In genomic region chr16:43698735-43699649, GRCm38 (mm10) we compare ENCODE assay signal across 11 mouse cellular contexts. TPM values are rescaled to one million over a fixed set of nuclear protein-coding genes. Genes with fewer than 3 reads are reported as not detected.
DNase-seq lines count a peak whose midpoint lies in the region; ATAC-seq lines count a peak whose summit lies in the region.
"Had no signal": no experiment of that assay in that cellular context is flagged by ENCODE, and none has a peak within 500 bp of the region (broad histone marks: within the 10 kb centered on the region; RNA-seq: fewer than 3 reads in every experiment).

No protein-coding gene starts in this region.

- DNase-seq in CD4-positive helper T cell, adult 2 months (ENCODE audit: low read depth, low spot score): peak; percentile 92
- peak; percentile 77 for DNase-seq in MEL-GATA-1-ER (ENCODE audit: extremely low read depth, low read depth)
- peak; percentile 34 for DNase-seq in spleen, adult 12 weeks (ENCODE audit: low spot score)
- DNase-seq in cerebellum, postnatal 25 days: no peak

- H3K36me3 ChIP-seq in liver, embryonic 12.5 days: no peaks in the 10 kb centered on the region
- H3K36me3 ChIP-seq in forebrain, embryonic 13.5 days (ENCODE audit: poor library complexity, severe bottlenecking): no peaks in the 10 kb centered on the region
- no peaks in the 10 kb centered on the region for H3K36me3 ChIP-seq in neural tube, embryonic 15.5 days
- no peaks in the 10 kb centered on the region for H3K36me3 ChIP-seq in kidney, embryonic 14.5 days (ENCODE audit: control insufficient read depth, insufficient read depth, low read length)

- H3K27me3 ChIP-seq in liver, embryonic 12.5 days (replicated peaks): no peaks in the 10 kb centered on the region
- H3K27me3 ChIP-seq in forebrain, embryonic 13.5 days: no peaks in the 10 kb centered on the region
- no peaks in the 10 kb centered on the region for H3K27me3 ChIP-seq in neural tube, embryonic 15.5 days (replicated peaks)
- no peaks in the 10 kb centered on the region for H3K27me3 ChIP-seq in kidney, embryonic 14.5 days (ENCODE audit: control insufficient read depth, insufficient read depth, low read length)

- no peak overlapping the region for H3K27ac ChIP-seq in liver, embryonic 12.5 days
- no peak overlapping the region for H3K27ac ChIP-seq in forebrain, embryonic 13.5 days
- H3K27ac ChIP-seq in neural tube, embryonic 15.5 days (replicated peaks): no peak overlapping the region
- H3K27ac ChIP-seq in kidney, embryonic 14.5 days (ENCODE audit: low read depth, low read length): no peak overlapping the region
- H3K27ac ChIP-seq: layer of hippocampus, adult 2 months had no signal

- H3K9ac ChIP-seq in liver, embryonic 12.5 days: no peak overlapping the region
- H3K9ac ChIP-seq in forebrain, embryonic 13.5 days: no peak overlapping the region
- H3K9ac ChIP-seq in neural tube, embryonic 15.5 days (replicated peaks): no peak overlapping the region
- no peak overlapping the region for H3K9ac ChIP-seq in kidney, embryonic 14.5 days (ENCODE audit: low read depth, low read length)

- 38% methylated on average over 14 of the region's 14 CpGs for WGBS in liver, embryonic 12.5 days (ENCODE audit: insufficient replicate concordance)
- 87% methylated on average over 14 of the region's 14 CpGs for WGBS in forebrain, embryonic 13.5 days
- WGBS in neural tube, embryonic 15.5 days: 88% methylated on average over 14 of the region's 14 CpGs
- WGBS in kidney, embryonic 14.5 days: 77% methylated on average over 14 of the region's 14 CpGs

- H3K4me3 ChIP-seq in liver, embryonic 12.5 days: no peak overlapping the region
- H3K4me3 ChIP-seq in forebrain, embryonic 13.5 days: no peak overlapping the region
- H3K4me3 ChIP-seq in neural tube, embryonic 15.5 days (replicated peaks): no peak overlapping the region
- H3K4me3 ChIP-seq in kidney, embryonic 14.5 days (ENCODE audit: low read length): no peak overlapping the region
- H3K4me3 ChIP-seq: layer of hippocampus, adult 2 months had no signal

- 0 out of 2 replicates have a peak, but pooled peaks have one; percentile 40 for ATAC-seq in liver, embryonic 12.5 days
- no peak for ATAC-seq in forebrain, embryonic 13.5 days
- no peak for ATAC-seq in neural tube, embryonic 15.5 days (ENCODE audit: low FRiP score)
- ATAC-seq in kidney, embryonic 14.5 days (ENCODE audit: low FRiP score, low TSS enrichment): no peak

- H3K4me1 ChIP-seq in liver, embryonic 12.5 days: no peaks in the 10 kb centered on the region
- peaks cover 5% of the 10 kb centered on the region; the same call in 1 of the 2 replicates for H3K4me1 ChIP-seq in forebrain, embryonic 13.5 days
- no peaks in the 10 kb centered on the region for H3K4me1 ChIP-seq in neural tube, embryonic 15.5 days
- no peaks in the 10 kb centered on the region for H3K4me1 ChIP-seq in kidney, embryonic 14.5 days (ENCODE audit: control insufficient read depth, insufficient read depth, low read length)

- no peak overlapping the region for H3K4me2 ChIP-seq in liver, embryonic 12.5 days
- no peak overlapping the region for H3K4me2 ChIP-seq in forebrain, embryonic 13.5 days
- H3K4me2 ChIP-seq in neural tube, embryonic 15.5 days: no peak overlapping the region
- no peak overlapping the region for H3K4me2 ChIP-seq in kidney, embryonic 14.5 days (replicated peaks; ENCODE audit: low read depth, low read length)
- H3K4me2 ChIP-seq: heart, embryonic 11.5 days had no signal

- H3K9me3 ChIP-seq in liver, embryonic 12.5 days (replicated peaks): no peaks in the 10 kb centered on the region
- no peaks in the 10 kb centered on the region for H3K9me3 ChIP-seq in forebrain, embryonic 13.5 days (replicated peaks)
- H3K9me3 ChIP-seq in neural tube, embryonic 15.5 days (replicated peaks): no peaks in the 10 kb centered on the region
- H3K9me3 ChIP-seq in kidney, embryonic 14.5 days (ENCODE audit: control insufficient read depth, low read length): no peaks in the 10 kb centered on the region

RNA-seq across cellular contexts. Expression of gene Tigit, which starts 35.0 kb away (rescaled TPM):
- polyA plus RNA-seq in liver, embryonic 12.5 days (2016; fragmentation: Nextera tagmentation; extraction: Ambion mirVana): not detected in 2 replicates
- polyA plus RNA-seq in forebrain, embryonic 13.5 days (2015; fragmentation: Nextera tagmentation; extraction: Ambion mirVana): not detected in 2 replicates
- polyA plus RNA-seq in neural tube, embryonic 15.5 days (2015; fragmentation: Nextera tagmentation; extraction: Ambion mirVana): not detected in 2 replicates
- not detected in 2 replicates for polyA plus RNA-seq in kidney, embryonic 14.5 days (2014; fragmentation: Nextera tagmentation; extraction: Ambion mirVana)
- polyA plus RNA-seq: cortical plate, adult 2 months; heart, embryonic 11.5 days had no signal

RNA-seq across cellular contexts. Expression of gene Drd3, which starts 54.8 kb away (rescaled TPM):
- polyA plus RNA-seq in liver, embryonic 12.5 days (2016; fragmentation: Nextera tagmentation; extraction: Ambion mirVana): not detected in 2 replicates
- 0.11 and 0.15 TPM in 2 replicates for polyA plus RNA-seq in forebrain, embryonic 13.5 days (2015; fragmentation: Nextera tagmentation; extraction: Ambion mirVana)
- not detected in 2 replicates for polyA plus RNA-seq in neural tube, embryonic 15.5 days (2015; fragmentation: Nextera tagmentation; extraction: Ambion mirVana)
- 0.19 TPM in 1 of 2 replicates, not detected in the other for polyA plus RNA-seq in kidney, embryonic 14.5 days (2014; fragmentation: Nextera tagmentation; extraction: Ambion mirVana)
- polyA plus RNA-seq: heart, embryonic 11.5 days had no signal

Comparison
In these comparisons a context has a peak if more than half of its experiments do, and no peak if none do; other contexts are left out.
1. DNase-seq: peak in CD4-positive helper T cell, adult 2 months (single experiment), MEL-GATA-1-ER (single experiment) and spleen, adult 12 weeks (single experiment); none in cerebellum, postnatal 25 days (0 of 2).